Mouse (Mus musculus) common myeloid progenitor, adult 5-6 weeks (primary cell): ENCODE measurements at regions not wholly inside any gene's neighbourhood (a gene's known extent, or its start where the extent isn't known, plus 50 kb on each side); places are given as distances from the start of the nearest gene placed in this dataset.
A peak's percentile ranks its signal among the peaks of the same experiment; 100 is the strongest.
"Not testable (repeated sequence)": the region's sequence is repeated elsewhere in the genome, so short reads cannot be mapped to it uniquely, and the experiment has no call there.

Experiments
- ATAC-seq: replicated peaks from 2 replicates; pipeline ENCODE4 v1.8.0; 2016; ENCODE audit warnings: low read depth, mild to moderate bottlenecking, moderate TSS enrichment, inconsistent platforms; ENCODE audit not compliant: poor library complexity, severe bottlenecking

DNA sequence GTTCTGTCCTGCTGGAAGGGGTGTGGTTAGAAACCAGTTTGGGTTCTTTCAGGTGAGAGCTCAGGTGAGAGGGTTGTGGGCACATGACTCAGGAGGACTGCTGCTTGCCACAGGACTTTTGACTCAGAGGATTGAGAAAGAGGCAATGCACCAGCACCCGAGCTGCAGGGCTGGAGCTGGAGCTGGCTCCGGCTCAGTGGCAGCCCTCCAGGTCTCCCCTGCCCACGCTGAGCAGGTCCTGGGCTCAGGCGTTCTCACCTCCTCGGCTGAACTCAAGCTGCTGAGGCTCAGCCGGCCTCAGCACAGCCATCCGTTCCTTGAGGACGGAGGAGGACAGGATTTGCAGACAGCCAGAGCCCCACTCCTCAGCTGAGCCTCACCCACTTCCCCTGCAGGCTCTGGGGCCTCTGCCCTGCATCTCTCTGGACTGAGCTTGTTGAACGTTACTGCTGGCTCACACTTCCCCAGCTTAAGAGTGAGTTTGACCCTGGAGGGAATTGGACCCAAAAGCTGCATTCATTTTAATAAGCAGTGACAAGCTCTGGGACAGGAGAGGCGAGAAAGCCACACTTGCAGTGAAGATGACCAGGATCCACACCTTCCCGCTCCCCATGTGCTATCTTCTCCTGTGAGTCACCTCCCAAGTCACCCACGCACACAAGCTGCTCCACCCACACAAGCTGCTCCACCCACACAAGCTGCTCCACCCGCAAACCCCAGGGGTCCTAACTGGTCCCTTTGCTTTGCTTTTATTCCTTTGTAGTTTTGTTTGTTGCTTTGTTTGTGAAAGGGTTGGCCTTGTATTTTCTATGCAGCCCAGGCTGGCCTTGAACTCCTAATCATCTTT, 981.0 kb downstream of the 4930447A16Rik start:
- 0 out of 2 replicates have a peak, but pooled peaks have one; percentile 42 for ATAC-seq

DNA sequence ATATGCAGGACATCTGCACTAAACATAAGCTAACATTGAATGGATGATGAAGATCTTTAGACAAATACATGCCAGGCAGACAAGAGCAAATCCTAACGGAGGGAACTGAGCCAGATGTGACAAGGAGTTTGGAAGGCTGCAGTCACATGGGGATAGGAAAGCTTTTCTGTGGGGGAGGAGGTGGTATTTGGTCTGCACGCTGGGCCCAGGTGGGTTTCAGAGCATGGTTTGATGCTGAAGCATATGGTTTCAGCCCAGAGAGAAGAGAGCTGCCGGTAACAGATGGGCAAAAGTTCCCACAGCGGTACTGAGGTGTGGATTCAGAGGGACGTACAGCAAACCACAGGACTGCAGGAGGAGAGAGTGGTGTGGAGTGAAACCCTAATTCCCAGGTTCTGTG, 982.1 kb downstream of the 4930447A16Rik start:
- ATAC-seq = no peak

DNA sequence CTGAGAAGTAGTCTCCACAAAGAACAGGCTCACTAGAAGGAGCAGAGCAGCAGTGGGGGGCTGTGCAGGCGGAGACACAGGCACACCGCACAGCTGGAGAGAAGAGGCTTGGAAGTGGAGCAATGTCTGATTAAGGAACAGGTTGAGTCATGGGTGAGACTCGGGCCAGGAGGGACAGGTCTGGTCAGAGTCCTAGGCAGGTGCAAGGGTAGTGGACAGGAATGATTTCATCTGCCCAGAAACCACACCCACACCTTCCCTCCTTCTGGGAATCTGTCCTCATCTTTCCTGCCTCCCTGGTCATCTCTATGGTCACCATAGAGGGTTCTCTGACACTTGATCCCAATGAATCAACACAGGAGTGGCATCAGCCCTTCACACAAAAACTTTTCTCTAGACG, 983.8 kb downstream of the 4930447A16Rik start:
- ATAC-seq = no peak

DNA sequence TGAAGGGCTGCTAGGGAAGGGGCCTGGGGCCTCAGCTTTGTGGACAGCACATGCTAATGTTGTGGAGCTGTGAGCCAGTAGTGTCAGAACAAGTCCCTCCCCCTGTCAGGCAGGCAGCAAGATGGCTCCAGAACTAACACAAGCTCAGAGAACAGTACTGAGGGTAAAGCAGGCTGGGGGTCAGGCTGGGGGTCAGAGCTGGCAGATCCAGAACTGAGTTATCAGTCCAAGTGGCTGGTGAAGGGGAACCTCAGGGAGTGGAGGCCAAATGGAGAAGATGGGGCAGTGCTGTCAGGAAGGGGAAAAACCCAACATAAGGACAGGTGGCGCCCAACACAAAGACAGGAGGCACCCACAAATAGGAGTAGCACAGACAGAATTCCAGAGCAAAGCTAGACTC, 985.1 kb downstream of the 4930447A16Rik start:
- ATAC-seq = no peak

DNA sequence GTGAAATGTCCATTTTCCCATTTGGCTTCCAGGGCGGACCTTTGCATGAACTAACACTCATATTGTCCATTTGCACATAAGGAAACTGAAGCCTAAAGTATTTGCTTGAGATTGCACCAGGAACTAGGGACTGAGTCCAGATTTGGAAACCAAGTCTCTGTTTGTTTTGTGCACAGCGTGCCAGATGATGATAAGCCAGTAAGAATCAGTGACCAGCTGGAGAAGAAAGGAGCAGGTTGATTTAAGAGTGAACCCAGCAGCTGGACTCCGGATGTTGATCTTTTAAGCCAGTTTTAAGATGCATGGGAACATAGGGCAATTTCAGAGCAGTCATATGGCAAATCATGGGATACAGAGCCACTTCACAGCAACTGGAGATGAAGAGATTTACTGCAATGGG, 987.1 kb downstream of the 4930447A16Rik start:
- no peak for ATAC-seq

DNA sequence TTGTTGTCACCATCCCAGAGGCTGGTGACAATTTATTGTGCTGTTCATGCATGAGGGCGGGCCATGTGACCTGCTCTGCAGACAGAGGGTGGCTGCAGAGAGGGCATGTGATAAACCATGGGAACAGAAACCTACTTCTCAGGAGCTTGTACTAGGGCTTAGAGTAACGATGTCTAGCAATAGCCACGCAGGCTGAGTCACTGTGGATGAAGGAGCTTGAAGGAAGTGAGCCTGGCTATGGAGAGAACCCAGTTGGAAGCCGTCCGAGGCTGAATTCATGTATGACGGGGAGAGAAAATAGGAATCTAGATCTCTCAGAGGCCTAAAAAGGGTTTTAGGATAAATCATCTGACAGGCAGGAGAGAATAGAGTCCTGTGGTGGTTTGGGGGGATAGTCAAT, 988.0 kb downstream of the 4930447A16Rik start:
- ATAC-seq = no peak

DNA sequence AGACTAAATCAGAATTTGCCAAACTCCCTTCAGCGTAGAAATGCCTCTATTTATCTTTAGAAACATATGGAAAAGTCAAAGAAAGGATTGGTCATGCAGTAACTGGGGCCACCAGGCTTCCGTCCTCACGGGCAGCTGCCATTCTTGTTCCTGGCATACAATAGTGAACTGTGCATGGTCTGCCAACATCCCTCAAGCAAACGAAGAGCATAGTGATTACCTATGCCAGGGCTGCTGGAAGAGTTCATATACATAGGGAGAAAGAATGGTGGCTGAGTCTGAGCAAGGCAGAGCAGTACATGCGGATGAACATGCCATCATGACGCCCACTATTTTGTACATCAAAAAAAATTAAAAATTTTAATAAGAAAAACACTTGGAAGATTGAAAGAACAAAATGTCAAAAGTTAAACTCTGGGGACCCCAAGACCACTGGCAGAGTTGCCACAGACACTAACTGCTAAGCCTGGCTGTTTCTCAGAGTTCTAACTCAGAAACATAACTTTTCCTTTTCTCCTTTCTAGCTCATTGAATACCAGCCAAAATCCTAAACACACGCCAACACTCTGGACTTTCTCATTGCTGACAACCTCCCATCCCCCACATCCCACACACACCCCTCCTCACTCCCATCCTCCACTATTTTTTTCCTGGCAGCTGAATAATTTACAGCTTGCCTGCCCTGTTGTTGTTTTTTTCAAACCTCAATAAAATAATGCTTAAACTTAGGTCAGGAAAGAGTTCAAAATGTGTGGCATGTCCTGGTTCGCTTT, 989.1 kb downstream of the 4930447A16Rik start:
- no peak for ATAC-seq

DNA sequence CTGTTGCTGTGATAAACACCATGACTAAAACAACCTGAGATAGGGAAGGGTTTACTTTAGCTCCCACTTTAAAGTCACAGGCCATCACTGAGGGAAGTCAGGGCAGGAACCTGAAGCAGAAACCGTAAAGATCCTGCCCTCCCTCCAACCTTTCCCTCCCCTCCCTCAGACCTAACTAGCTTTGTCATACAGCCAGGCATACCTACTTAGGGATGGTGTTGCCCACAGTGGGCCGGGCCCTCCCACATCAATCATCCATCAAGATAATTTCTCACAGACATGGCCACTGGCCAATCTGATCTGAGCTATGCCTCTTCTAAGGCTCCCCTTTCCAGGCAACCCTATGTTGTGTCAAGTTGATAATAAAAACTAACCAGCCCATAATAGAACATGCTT, 989.7 kb downstream of the 4930447A16Rik start:
- ATAC-seq = no peak

DNA sequence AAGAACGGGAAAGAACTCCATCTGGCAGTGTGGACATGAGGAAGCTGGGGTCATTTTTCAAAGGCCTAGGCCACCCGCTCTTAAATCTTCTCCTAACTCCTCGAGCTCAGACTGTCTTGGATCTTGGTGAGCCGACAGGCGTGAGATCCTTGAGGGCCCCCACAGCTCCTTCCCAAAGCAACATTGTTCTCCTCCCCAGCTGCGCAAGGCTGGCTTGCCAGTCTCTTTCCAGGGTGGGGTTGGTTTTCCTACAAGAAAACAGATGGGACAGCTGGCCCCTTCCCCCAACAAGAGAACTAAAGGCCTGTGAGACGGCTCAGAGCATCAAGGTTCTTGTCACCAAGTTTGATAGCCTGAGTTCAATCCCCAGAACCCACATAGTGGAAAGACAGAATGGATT, 994.3 kb downstream of the 4930447A16Rik start:
- ATAC-seq = no peak

DNA sequence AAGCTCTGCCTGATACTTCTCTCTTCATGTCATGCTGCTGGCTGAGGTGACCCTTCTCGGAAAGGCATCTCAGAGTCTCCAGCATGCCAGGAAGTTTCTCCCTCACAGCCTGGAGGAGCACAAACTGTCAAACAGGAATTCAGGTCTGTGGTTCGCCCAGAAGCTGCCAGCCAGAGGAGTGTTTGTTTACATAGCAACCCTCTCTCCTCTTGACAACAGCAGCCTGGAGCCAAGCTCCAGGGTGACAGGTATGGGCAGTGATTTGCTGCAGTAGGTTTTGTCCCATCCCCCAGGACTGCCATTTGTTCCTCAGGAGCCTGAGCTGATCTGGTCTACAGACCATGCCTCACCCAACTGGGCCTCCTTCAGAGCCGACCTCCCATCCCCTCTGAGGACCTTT, 995.4 kb downstream of the 4930447A16Rik start:
- 0 out of 2 replicates have a peak, but pooled peaks have one; percentile 15 for ATAC-seq

DNA sequence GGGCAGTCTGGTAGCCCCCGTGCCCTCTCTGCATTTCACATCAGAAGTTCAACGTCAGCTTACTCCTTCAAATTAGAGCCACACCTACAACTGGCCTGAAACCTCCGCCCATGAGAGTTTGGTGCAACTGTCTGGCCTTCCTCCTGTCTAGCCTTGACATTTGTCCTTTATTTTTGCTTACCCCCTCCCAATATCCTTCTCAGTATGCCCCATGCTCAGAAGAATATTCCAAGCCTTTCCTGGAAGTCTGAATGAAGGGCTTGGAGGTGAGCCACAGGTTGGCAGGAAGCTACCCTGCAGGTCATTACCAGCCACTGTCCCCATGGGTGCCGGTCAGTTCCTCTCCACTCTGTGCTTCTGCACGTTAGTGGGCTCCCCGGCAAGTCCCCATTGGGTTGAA, 997.4 kb downstream of the 4930447A16Rik start:
- ATAC-seq = no peak

DNA sequence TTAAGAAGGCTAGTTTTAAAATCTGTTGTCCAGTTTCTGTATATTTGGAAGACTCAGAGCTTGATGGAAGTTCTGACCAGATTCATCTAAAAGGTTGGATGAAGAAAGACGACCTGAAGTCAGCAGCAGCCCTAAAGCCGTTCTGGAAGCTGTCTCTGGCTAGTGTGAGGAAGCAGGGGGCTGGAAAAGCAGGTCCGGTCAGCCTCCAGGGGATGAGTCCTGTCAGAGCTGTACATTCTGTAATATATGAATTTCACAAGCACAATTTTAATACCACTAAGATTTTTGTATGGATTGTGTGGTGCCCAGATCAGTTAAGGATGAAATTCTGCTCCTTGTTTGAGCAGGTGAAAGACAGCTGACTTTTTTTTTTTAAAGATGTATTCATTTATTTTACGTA, 1000.2 kb downstream of the 4930447A16Rik start:
- ATAC-seq = no peak

DNA sequence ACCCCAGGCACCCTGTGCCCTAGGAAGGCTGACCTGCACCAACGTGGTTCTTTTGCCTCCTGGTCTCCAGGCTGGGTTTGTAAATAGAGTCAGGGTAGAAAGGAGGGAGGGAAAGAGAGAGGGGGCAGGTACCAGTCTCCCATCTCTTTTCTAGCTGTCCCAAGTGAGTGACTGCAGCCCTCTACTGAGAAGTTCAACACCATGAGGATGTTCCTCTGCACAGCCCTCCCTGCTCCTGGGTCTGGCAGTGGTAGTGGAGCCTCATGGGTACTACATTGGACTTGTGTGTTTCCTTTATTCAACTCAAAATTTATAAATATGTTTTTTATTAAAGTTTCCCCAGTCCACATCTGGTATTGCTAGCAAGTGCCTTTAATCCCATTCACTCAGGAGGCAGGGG, 1002.6 kb downstream of the 4930447A16Rik start:
- ATAC-seq = no peak

DNA sequence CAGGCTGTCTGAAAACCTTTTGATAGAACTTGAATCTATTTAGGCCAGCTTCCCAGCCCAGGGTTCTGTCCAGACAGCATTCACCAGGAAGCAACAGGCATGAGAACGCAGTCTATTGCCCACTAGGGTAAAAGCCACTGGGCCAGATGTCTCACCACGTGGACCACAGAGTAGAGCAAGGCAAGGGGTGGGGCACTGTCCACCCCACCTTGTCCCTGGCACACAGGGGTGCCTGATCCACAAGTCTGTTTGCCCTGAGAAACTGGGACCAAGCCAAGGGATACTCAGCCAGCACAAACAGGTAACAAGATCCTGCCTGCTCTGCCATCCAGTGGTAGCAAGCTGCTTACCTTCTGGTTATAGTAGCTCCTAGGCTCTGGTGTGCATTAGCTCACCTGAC, 1006.3 kb downstream of the 4930447A16Rik start:
- 0 out of 2 replicates have a peak, but pooled peaks have one; percentile 18 for ATAC-seq

DNA sequence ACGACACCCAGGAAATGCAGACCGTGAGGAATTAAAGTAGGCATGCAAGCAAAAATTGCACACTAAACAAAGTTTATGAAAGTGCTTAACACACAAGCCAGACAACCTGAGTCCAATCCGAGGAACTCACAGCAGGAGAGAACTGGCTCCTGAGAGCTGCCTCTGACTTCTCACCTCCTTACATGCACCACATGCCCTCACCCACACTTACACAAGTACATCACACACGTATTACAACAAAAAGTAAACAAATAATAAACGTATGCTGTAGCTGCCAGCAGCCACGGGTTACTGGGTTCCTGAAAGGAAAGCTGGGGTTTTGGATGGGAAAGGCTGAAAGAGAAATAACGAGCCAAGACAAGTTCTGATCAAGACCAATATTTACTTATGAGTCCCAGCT, 1008.0 kb downstream of the 4930447A16Rik start:
- no peak for ATAC-seq

DNA sequence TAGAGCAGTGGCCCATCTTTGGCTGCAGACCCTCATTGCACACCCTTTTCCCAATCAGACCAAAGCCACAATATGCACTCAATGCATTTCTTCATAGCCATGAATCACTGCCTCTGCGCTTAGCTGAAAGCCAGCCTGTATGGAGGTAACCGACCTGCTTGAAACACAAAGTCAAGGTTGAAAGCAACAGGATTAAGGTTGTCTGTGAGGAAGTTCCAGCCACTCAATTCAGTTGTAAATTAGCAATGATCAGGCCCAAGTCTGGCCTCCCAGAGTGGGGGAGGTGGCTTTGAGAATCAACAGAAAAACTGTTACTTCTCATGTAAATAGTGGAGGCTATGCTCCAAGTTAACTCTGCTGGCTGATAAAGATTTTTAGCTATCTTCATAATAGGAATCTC, 1008.9 kb downstream of the 4930447A16Rik start:
- not testable (repeated sequence) for ATAC-seq
